Mouse (Mus musculus): Measurements from ENCODE around the gene Tnrc6b.
"Not testable (repeated sequence)": the region's sequence is repeated elsewhere in the genome, so short reads cannot be mapped to it uniquely, and the experiment has no call there.

Tnrc6b gene

GRCm38 (mm10) chr15:80850682-80851475 lies 139.8 kb downstream of the Tnrc6b start:
- DNase-seq (ENCODE audit: low read depth), result no peak

- DNase-seq (ENCODE audit: low read depth), result no peak
These were observed 141.0 kb downstream of the Tnrc6b start for GRCm38 (mm10) chr15:80852122-80852521.

GRCm38 (mm10) chr15:80852527-80852926 lies 141.4 kb downstream of the Tnrc6b start:
- not testable (repeated sequence) for DNase-seq (ENCODE audit: low read depth)

- DNase-seq (ENCODE audit: low read depth), result no peak
These were observed 148.3 kb downstream of the Tnrc6b start for GRCm38 (mm10) chr15:80859366-80859765.

DNA sequence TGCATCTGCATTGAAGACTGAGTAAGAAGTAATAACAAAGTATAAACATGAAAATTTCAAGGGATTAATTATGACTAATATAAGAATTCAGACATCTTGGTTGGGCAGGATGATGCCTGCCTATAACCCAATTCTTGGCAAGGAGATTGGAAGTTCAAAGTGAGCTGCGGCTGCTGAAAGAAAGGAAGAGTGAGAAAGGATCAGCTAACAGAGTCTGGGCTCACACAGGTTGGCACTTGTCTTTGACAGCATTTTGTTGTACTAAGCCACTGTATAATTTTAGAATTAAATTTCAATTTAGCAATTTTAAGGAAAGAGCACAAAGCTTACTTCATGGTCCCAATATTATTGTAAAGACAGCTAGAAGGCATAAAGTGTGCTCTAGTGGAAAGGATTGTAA lies 150.2 kb downstream of the Tnrc6b start:
- no peak for DNase-seq (ENCODE audit: low read depth)

DNA sequence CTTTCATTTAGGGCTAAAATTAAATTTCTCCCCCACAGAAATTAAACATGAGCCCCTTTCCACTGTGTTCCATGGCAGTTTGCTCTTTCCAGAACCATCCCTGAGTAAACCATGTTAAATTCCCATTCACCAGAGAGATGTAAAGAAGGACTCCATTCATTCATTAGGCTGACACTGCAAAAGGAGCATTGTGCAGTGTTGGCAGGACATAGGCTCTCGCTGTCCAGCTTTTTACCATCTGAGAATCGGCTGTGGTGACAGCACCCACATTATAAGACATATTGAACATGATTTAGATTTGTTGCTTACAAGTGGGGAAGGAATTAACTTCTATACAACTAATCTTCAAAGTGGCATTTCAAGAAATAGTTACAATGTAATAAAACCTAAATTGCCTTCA lies 150.9 kb downstream of the Tnrc6b start:
- no peak for DNase-seq (ENCODE audit: low read depth)

DNA sequence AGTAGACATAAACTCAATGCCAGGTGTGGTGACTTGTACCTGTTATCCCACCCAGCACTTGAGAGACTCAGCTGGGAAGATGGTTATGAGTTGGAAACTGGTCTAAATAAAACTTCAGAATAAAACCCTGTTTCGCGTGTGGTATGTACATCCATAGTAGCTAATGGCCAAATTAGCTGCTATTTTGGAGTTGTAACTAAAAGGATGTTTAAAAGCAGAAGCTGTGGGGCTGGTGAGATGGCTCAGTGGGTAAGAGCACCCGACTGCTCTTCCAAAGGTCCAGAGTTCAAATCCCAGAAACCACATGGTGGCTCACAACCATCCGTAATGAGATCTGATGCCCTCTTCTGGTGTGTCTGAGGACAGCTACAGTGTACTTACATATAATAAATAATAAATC lies 157.5 kb downstream of the Tnrc6b start:
- not testable (repeated sequence) for DNase-seq (ENCODE audit: low read depth)

DNA sequence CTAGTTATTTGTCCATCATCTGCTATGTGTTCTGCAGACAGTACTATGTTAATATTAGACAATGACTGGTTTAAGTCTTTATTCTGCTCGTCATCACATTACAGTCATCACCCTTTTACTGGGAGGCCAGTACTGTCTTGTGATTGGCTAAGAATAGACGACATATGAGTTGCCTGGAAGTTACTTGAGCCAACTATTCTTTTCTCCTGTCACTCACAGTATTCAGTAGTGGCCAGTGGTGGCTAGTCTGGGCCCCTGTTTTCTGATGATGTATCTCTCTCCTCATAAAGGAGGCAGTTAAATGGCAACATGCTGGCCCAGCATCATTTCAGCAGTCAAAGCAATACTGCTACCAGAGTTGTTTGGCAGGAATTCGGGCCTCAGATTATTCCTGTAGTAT lies 163.6 kb downstream of the Tnrc6b start:
- no peak for DNase-seq (ENCODE audit: low read depth)

GRCm38 (mm10) chr15:80876231-80876630 lies 165.1 kb downstream of the Tnrc6b start:
- DNase-seq (ENCODE audit: low read depth), result no peak

- DNase-seq (ENCODE audit: low read depth), result no peak
These were observed 173.0 kb downstream of the Tnrc6b start for GRCm38 (mm10) chr15:80884095-80884494.

DNA sequence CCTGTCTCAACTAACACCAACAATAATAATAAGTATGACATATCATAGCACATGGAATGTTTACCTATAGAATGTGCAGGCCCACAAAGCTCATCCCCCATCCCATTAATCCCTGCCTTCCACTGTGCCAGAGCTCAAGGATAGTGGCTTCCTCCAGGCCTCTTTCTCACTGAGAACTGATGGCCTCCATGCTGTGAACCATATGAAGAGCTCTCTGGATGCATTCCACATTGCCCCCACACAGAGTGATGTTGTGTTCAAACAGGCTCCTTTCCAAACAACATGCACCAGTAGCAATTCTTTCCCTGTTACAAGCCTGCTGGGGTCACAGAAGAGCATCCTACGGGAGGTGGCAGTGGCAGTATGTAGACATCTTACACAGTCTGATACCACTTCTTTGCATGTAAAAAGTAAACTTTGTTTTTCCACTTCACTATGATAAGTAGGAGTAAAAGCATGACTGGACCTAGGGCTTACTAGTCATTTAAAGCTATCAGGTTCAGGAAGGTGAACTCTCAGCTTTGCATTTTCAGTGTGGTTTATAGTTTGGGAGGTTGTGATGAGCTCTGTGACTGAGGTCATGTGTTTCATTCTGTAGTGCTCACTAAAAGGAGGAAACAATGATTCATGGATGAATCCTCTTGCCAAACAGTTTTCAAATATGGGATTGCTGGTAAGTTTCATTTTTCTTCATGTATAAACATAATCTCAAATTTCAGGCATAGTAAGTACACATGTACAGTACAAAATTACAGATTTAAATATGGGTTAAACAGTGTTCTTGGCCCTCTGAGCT lies 175.4 kb downstream of the Tnrc6b start:
- DNase-seq (ENCODE audit: low read depth), result no peak

- DNase-seq (ENCODE audit: low read depth), result no peak
These were observed 181.2 kb downstream of the Tnrc6b start for GRCm38 (mm10) chr15:80892341-80892740.

DNA sequence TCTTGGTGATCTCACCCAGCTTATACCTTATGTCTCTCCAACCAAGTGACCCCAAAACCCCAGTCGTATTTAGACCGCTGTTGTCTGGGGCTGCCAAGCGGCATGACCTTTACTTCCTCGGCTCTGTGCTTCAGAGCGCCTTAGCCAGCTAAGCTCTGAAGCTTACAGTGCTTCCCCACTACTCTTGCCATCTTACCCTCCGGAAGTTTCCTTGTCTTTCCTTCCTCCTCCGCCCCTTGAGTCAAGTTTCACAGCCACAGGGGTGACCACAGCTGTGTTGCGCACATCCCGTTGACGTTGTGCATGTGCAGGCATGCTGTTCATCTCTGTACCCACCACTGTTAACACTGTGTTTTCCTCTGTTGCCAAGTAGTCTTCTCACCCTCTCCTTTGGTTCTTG lies 185.6 kb downstream of the Tnrc6b start:
- DNase-seq (ENCODE audit: low read depth), result no peak

DNA sequence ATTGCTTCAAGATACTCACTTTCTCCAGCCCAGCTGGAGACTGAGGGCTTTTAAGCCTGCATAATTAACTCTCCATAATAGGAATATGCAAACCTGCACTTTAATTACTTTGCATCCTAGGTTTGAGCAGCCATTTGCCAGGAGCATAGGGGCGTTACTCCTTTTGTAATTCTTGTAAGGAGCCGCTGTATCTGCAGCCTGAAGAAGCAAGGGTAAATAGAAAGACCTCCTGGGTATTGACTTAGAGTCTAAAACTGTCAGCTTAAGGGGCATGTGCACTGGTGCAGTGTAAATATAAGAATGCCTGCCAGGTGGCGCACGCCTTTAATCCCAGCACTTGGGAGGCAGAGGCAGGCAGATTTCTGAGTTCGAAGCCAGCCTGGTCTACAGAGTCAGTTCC lies 186.8 kb downstream of the Tnrc6b start:
- no peak for DNase-seq (ENCODE audit: low read depth)

DNA sequence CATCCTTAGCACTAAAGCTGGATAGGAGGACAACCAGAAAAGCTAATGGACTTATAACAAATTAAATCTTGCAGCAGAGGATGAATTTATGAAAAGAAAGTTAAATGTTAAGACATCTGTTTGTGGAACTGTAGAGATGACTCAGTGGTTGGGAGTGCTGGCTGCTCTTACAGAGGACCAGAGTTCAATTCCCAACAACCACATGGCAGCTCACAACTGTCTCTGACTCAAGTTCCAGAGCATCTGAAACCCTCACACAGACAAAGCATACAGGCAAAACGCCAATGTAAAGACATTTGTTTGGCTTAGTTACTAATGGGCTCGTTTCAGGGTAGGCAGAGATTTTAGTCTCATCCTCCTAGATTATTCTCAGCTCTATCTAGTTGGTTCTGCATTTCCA lies 188.7 kb downstream of the Tnrc6b start:
- DNase-seq (ENCODE audit: low read depth), result no peak

DNA sequence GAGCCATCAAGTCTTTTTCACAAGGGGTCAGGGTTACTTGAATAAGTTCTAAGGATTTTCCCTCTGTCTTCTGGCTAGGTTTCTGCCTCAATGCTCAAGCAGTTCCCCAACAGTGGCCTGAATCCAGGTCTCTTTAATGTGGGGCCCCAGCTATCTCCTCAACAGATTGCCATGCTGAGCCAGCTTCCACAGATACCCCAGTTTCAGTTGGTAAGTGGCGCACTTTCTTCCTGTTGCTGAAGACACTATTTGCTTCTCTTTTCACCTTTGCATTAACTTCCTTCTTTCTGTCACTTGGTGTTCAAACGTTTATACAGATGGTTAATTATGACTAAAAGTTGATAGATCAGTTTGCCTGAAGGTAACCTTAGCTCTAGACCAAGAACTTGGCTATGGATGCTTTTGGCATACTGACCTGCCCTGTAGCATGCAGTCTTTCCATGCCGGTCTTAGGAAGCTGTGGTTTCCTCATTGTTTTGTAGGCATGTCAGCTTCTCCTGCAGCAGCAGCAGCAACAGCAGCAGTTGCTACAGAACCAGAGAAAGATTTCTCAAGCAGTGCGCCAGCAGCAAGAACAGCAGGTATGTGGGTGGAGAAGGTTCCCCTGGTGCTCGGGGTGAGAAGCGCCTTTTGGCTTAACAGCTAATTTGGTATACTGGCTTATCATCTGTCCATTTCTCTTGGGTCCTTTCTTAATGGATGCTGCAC lies 190.8 kb downstream of the Tnrc6b start:
- no peak for DNase-seq (ENCODE audit: low read depth)

DNA sequence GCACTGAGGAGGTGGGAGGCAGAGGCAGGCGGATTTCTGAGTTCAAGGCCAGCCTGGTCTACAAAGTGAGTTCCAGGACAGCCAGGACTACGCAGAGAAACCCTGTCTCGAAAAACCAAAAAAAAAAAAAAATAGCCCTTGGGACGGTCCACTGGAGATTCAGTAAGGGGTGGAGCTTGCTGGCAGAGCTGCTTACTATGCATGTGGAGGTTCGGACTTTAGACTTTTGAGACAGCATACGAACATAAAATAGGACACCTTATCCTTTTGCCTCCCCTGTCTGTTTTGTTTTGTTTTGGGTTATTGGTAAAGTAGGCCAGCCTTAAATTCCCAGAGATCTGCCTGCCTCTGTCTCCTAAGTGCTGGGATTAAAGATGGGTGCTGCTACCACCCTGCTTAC lies 193.7 kb downstream of the Tnrc6b start:
- not testable (repeated sequence) for DNase-seq (ENCODE audit: low read depth)

- DNase-seq (ENCODE audit: low read depth), result peak; percentile 31
These were observed 199.1 kb downstream of the Tnrc6b start for GRCm38 (mm10) chr15:80910183-80910582.

GRCm38 (mm10) chr15:80910790-80911531 lies 199.8 kb downstream of the Tnrc6b start:
- peak; percentile 72 for DNase-seq (ENCODE audit: low read depth)

GRCm38 (mm10) chr15:80912175-80912574 lies 201.1 kb downstream of the Tnrc6b start:
- DNase-seq (ENCODE audit: low read depth), result no peak

- DNase-seq (ENCODE audit: low read depth), result no peak
These were observed 202.7 kb downstream of the Tnrc6b start for GRCm38 (mm10) chr15:80913803-80914202.

DNA sequence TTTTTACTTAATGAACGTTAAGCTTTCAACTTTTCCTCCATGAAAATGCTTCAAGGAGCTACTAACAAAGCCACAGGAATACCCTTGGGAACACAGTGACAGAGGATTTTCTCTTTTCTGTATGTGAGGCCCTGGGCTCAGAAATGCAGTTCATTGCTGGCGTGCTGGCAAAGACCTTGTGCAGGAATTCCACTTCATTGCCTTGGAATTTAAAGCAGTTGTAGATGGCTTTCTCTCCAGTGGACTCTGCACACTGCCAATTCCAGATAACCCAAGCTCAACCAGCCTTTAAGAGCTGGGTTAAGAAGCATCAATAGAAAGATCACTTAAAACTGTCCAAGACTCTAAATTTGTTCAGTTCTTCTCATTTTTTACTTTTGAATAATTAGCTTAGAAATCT lies 204.7 kb downstream of the Tnrc6b start:
- DNase-seq (ENCODE audit: low read depth), result no peak

Data from c-Kit-positive CD71-positive TER-119-negative erythroid progenitor cells, embryonic 14.5 days (primary cell).